Mouse (Mus musculus) urinary bladder, adult 2 months (tissue): ENCODE results near the gene Ccdc81. TPM values are rescaled to one million over a fixed set of nuclear protein-coding genes. Genes with fewer than 3 reads are reported as not detected.

ENCODE experiments used
- polyA plus RNA-seq: library from polyadenylated mRNA; depleted of rRNA; stranded (reverse); fragments of >200 nt; gene quantifications from 2 replicates; pipeline ENCODE4 v1.2.3, GENCODE M21; 2012; rRNA removed

Ccdc81 gene
- polyA plus RNA-seq, 1 experiment: 0.04 TPM

Other genes with a start within 250 kb of the Ccdc81 start
- 65.4 and 65.9 TPM in 2 replicates for gene Hikeshi, start 37.6 kb upstream of the Ccdc81 start, polyA plus RNA-seq
- gene Eed, start 77.4 kb upstream of the Ccdc81 start, polyA plus RNA-seq: 44.6 and 52.5 TPM in 2 replicates
- 148 and 156 TPM in 2 replicates for gene Picalm, start 226.6 kb upstream of the Ccdc81 start, polyA plus RNA-seq